ENCODE assay signal across 10 mouse cellular contexts in genomic region chr2:103208370-103208769, GRCm38 (mm10).
"Had no signal": no experiment of that assay in that cellular context is flagged by ENCODE, and none has a peak within 500 bp of the region (broad histone marks: within the 10 kb centered on the region; RNA-seq: fewer than 3 reads in every experiment).

No protein-coding gene starts in this region.

- H3K9me3 ChIP-seq: limb, embryonic 13.5 days; midbrain, embryonic 13.5 days; neural tube, embryonic 15.5 days had no signal

- H3K27me3 ChIP-seq: limb, embryonic 13.5 days; midbrain, embryonic 13.5 days; neural tube, embryonic 15.5 days had no signal

- DNase-seq: kidney, postnatal 14 days; left cerebral cortex, postnatal 4 days; lung, embryonic 14.5 days; lung, postnatal 14 days; thymus, postnatal 4 days had no signal

- H3K9ac ChIP-seq: limb, embryonic 13.5 days; lung, embryonic 14.5 days; midbrain, embryonic 13.5 days; neural tube, embryonic 15.5 days had no signal

- H3K4me3 ChIP-seq: limb, embryonic 13.5 days; midbrain, embryonic 13.5 days; myocyte; neural tube, embryonic 15.5 days had no signal

- H3K4me1 ChIP-seq: limb, embryonic 13.5 days; midbrain, embryonic 13.5 days; neural tube, embryonic 15.5 days had no signal

- H3K27ac ChIP-seq: limb, embryonic 13.5 days; midbrain, embryonic 13.5 days; neural tube, embryonic 15.5 days had no signal

- ATAC-seq: midbrain, embryonic 13.5 days had no signal

- H3K36me3 ChIP-seq: limb, embryonic 13.5 days; midbrain, embryonic 13.5 days; neural tube, embryonic 15.5 days had no signal

- H3K4me2 ChIP-seq: limb, embryonic 13.5 days; liver, embryonic 11.5 days; lung, embryonic 14.5 days; midbrain, embryonic 13.5 days; neural tube, embryonic 15.5 days had no signal
